Mouse (Mus musculus): ENCODE results near the gene Mnat1.

DNA sequence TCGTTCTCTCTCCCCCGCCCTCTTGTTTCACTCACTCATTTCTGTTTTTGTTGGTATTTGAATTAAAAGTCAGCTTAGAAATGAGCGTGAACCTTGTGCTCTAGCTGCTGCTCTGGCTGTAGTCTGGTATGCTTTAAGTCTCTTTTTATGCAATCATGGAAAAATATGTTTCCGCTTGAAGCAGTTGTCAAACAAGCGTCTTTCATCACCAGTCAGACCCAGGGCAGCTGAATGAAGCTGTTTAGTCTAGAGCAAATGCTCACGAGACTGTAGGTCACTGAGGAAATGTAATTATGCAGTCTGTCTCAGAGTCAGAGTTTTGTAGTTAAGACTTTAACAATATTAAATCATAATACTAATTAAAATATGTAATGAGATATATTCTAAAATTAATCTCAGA lies 100.4 kb downstream of the Mnat1 start:
- TF ChIP-seq CTCF (conservative IDR thresholded peaks at IDR 0.05; ENCODE audit: low read length) (no peak), NANOG (IDR thresholded peaks at IDR 0.05; ENCODE audit: borderline replicate concordance, low read length) (no peak), POU5F1 (IDR thresholded peaks at IDR 0.05; ENCODE audit: borderline replicate concordance, low read length) (no peak)

Data from E14TG2a.4 (cell line).